Mouse (Mus musculus): ENCODE measurements at regions not wholly inside any gene's neighbourhood (a gene's known extent, or its start where the extent isn't known, plus 50 kb on each side); places are given as distances from the start of the nearest gene placed in this dataset.
"Not testable (repeated sequence)": the region's sequence is repeated elsewhere in the genome, so short reads cannot be mapped to it uniquely, and the experiment has no call there.

GRCm38 (mm10) chr12:97218445-97218844 is 1040.8 kb downstream of the Galc start:
- DNase-seq (ENCODE audit: extremely low spot score in 1 of 2, low spot score in 1 of 2), result peak; percentile 57 to 69

- no peak for DNase-seq (ENCODE audit: extremely low spot score in 1 of 2, low spot score in 1 of 2)
Observed at GRCm38 (mm10) chr12:97217608-97218007, 1041.7 kb downstream of the Galc start.

DNA sequence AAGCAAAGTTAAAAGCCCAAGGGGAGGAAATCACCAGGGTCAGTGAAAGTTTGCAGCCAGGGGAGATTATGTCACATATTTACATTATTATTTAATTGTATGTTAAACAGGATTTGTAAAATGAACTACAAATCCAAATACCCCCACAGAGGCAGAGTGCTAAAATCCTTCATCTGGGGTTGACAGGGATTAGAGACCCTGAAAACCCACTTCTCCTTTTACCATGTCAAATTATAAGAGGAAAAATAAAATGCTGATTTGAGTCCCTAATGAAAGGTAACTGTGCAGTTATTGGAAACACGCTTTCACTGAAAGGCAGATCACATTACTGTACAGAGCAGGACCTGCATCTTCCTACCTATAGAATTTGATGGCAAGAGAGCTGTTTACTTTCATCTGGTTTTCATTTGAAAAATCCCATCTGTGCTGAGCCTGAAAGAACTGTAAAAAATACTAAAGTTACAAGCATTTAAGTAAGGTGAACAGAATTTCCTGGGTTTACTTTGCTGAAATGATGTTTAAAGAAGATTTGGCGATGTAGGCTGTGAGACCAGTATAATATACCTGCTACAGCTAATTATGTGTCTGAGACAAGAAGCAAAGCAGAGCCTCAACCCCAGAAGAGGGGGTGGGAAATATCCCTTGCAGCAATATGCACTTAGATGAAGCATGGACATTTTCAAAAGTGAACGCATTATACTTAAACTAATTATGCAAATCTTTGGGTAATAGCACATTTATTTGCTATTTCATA is 1055.4 kb downstream of the Galc start:
- DNase-seq (ENCODE audit: extremely low spot score in 1 of 2, low spot score in 1 of 2), result no peak

GRCm38 (mm10) chr12:97161853-97162252 is 1097.4 kb downstream of the Galc start:
- DNase-seq (ENCODE audit: extremely low spot score in 1 of 2, low spot score in 1 of 2), result no peak

DNA sequence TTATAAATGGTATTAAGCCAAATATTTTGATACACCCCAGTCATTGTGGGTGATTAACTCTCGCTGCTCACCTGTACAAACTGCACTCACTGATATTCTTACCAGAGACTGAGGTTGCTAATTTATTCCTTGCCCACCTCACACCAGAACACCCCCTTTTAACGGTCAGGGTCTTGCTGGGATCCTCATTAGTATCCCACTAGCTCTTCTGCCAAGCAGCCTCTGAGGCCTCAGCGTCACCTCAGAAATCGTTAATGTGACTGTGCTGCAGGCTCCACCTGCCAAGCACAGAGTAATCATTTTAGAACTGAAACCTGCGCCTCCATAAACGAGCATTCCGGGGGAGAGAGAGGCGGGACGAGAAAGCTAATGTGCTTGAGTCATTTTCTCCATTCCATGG is 1097.8 kb downstream of the Galc start:
- DNase-seq (ENCODE audit: extremely low spot score in 1 of 2, low spot score in 1 of 2), result no peak

DNA sequence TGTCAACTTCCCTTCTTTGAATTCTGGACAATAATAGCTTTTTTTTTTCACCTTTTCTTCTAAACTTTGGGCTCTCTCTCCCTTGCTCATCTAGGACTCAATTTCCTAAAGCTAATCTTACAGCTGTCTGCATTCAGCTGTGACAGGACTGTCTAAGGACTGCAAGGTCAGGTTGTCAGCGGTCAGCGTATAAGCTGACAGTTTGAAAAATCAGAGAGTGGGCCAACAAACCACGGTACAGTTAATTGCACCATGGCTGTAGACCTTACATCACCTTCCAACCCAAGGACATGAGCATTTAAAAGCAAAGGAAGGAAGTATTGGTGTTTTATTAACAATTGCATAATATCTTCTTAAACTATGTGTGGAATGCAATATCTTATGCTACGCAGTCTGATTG is 1100.9 kb downstream of the Galc start:
- DNase-seq (ENCODE audit: extremely low spot score in 1 of 2, low spot score in 1 of 2), result no peak

DNA sequence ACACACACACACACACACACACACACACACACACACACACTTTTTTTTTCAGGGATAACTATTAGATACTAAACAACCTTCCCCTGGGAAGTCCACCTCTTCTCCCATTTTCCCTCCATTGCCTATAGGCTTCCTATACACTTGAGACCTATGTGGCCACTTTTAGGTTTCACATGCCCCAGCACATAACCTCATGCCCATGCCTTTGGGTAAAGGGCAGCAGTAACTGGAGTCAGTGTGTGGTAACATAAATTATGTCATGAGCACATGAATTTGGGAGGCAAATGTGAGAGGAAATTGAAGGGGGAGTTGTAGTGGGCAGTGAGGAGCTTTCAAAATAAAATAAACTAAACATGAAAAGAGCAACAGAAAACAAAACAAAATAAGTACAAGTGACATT is 1101.5 kb downstream of the Galc start:
- no peak for DNase-seq (ENCODE audit: extremely low spot score in 1 of 2, low spot score in 1 of 2)

DNA sequence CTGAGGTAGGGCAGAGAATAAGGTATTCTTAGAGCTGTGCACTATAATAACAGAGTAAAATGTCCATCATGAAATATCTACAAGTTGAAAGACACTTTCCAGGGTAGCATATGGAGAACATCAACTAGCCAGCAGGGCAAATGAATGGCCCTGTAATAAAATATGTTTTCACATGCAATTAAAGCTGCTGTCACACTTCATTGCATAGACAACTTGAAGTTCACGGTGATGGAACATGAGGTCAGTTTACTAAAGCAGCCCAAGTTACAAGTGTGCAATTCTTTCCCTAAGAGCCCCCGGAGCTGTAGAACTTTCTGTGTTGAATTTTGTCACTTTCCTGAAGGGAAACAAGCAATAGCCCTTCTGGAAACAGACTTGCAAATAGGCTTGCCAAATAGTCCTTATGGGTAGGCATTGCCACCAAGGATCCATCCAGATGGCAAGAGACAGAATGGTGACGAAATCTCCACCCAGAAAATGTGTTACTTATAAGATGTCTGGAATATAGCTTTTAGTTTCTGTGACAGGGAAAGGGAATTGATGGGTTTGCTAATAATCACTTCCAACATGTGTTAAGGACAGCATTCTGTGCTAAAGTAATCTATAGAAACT is 1102.7 kb downstream of the Galc start:
- DNase-seq (ENCODE audit: extremely low spot score in 1 of 2, low spot score in 1 of 2), result peak; percentile 17 to 47

GRCm38 (mm10) chr12:97142720-97143119 is 1116.5 kb downstream of the Galc start:
- peak; percentile 15 to 22 for DNase-seq (ENCODE audit: extremely low spot score in 1 of 2, low spot score in 1 of 2)

DNA sequence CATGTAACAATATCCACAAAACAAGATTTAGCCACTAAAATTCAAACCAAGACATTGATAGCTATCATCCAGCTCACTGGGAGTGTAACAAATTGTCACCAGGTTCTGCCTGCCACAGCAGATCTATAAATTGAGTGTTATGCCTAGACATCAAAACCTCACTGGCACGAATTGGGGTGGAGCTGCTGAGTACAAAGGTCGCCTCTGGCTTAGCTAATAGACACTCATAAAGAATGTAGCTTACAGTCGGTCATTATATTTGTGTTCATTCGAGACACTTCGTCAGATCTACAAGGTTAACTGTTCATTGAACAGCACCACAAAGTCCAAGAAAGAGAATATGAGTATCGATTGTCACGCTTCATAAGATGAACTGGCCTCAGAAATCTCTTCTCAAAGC is 1121.3 kb downstream of the Galc start:
- DNase-seq (ENCODE audit: extremely low spot score in 1 of 2, low spot score in 1 of 2), result no peak

DNA sequence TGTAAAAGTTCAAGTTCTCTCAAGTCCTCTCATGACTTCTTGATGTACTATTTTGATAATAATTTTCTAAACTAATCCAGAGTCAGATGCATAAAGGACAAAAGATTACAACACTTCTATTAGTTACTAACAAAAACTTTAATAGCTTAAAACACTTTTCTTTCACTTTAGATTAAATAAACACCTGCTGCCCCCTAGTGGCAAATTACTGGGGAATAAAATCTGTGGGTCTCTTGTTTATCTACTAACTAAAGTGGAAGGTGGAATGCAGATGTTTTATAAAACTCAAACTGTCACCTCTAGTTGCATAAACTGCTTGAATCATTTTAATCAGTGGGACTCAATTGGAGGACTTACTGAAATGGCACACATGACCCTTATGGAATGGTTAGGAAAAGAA is 1129.0 kb downstream of the Galc start:
- peak in 1 of 2 experiments; percentile 78 for DNase-seq (ENCODE audit: extremely low spot score in 1 of 2, low spot score in 1 of 2)

- no peak for DNase-seq (ENCODE audit: extremely low spot score in 1 of 2, low spot score in 1 of 2)
Observed at GRCm38 (mm10) chr12:97090577-97091214, 1168.6 kb downstream of the Galc start.

DNA sequence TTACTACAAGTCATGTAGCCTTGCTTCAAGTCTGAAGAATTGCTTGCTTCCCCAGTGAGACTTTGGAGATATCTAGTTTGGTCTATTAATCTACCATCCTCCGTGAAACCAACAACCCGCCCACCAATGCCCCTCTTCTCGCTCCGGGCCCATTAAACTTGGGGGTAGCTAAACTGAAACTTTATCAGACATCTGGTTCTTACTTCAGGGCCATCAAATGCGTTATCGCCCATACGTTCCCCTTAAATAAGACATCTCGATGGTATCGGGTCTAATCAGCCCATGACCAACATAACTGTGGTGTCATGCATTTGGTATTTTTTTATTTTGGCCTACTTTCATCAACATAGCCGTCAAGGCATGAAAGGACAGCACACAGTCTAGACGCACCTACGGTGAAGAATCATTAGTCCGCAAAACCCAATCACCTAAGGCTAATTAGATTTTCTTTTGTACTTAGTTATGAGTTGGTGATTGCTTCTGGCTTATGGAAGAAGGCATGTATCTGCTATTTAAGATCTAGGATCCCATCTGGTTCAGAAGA is 1197.8 kb downstream of the Galc start:
- not testable (repeated sequence) for DNase-seq (ENCODE audit: extremely low spot score in 1 of 2, low spot score in 1 of 2)

DNA sequence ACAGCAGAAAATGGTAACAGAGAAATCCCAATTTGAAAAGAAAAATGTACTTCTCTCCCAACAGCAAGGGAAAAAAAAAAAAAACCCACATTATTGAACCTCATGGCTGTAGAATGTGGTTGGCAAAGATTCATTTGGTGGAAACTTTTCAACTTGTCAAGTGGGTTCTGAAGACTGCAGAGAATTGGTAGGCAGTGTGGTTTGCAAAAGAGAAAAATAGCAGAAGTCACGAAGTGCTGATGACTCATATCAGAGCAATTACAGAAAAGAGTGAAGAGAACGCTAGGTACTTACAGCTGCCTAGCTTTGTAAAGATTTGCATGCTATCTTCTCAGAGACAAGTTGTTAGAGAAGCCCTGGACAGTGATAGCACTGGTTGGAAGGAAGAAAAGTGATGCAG is 1211.6 kb downstream of the Galc start:
- DNase-seq (ENCODE audit: extremely low spot score in 1 of 2, low spot score in 1 of 2), result peak; percentile 69 to 84
